Mouse (Mus musculus) retina, postnatal 7 days (tissue): ENCODE measurements around the gene St3gal4.

ENCODE experiments used
- DNase-seq: peaks from one replicate; pipeline ENCODE4 v3.0.0-alpha.2; 2012; ENCODE audit warnings: low read depth, low spot score

Gene St3gal4

DNA sequence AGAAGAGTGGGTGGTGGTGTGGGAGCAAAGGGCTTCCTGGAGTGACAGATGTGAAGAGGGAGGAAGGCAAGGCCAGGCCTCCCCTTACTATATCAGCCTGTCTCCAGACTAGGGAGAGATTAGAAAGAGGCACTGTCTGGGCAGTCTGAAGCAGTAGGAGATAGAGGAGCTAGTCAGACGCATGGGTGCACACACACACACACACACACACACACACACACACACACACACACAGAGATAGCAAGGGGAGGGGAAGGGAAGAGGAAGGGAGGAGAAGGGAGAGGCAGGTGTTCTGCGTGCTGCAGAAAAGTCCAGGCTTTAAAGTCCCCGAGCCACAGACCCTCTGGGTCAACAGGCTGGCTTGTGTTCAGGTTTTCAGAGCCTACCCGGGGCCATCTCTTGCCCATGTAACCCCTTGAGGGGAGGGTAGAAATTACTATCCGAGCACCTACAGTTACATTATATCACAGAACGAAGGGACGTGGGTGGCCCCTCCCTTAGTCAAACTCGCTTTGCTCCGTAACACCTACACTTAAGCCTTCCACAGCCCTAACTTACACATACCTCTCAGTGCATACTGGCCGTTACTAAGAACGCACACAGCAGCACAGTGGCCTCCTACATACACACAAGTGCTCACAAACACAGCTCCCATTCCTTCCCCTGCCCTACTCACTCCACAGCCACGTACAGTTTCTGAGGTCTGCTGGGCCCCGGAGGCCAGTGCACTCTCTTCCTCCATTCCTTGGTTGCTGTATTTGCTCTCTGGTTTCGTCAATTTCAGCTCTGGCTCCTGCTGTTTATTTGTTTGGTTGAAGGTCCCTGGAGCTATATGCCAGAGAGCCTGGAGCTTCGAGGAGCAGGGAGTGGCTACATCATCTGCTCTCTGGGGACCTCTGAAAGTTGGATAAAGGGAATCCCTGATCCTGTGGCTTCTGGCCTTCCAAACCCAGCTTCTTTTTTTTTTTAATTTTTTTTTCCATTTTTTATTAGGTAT is 12.9 kb downstream of the St3gal4 start:
- DNase-seq, result no peak

DNA sequence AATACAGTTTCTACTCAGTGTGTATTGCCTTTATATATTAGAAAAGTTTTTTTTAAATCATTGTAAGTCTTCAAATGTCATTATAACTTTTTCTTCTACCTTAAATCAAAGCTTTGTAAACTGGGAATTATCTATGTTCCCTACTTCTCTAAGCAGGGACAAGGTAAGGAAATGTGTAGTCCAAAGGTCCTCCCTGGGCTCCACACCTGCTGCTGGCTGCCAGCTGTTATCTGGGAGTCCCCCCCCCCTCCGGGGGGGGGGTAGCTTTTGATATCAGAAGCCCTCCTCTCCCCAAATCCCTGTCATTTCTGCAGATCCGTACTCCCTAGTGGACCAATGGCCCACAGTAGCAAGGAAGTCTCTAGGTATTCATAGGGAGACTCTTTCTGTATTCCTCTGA is 13.6 kb downstream of the St3gal4 start:
- DNase-seq, result no peak

DNA sequence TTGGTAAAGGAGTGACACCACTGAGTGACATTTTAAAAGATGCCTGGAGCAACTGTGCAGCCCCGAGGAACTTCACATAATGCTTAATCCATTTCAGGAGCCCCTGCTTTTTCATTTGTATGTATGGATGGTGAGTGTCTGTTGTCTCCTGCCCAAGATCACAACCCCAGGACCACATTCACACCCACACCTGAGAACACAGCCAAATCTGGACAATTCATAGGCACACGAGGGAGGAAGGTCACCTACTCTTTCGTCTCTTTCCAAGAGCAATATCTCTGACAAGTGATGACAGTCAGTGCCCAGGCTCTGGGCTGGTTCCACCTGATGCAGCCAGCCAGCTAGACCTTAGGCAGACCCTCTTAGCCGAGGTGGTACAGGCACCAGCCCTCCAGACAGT is 14.4 kb downstream of the St3gal4 start:
- no peak for DNase-seq

DNA sequence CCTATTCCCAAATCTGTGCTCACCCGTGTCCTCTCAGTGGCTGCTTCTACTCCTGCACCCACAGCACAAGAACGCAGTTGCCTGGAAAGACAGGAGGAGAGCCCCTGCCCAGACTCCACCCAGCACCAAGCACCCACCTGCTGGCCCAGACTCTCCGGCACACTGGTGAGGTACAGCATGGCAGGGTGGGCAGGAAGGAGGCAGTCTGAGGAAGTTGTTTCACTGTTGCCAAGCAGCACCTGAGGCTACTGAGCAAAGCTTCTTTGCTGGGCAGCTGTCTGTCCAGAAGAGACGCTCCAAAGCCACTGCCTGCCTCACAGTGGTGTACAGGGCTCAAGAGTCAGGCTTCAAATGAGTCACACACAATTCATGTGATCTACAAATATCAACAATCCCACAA is 20.3 kb downstream of the St3gal4 start:
- DNase-seq, result no peak

DNA sequence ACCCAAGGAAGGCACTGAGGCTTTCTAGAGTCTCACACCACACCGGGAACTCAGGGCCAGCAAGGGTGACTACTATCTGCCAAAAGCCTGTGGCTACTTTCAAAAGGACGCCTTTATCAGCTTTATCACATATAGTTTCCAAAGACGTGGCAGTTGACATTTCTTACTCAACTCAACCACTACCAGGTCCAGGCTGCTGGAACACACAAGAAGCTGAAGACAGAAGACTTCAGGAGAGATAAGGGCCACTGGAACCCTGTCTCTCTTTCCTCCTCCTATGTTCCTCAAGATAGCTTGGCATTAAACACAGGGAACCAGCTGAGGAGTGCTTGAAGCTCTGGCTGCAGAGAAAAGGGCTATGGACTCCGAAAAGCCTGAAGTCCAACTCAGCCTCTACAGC is 21.2 kb downstream of the St3gal4 start:
- no peak for DNase-seq

DNA sequence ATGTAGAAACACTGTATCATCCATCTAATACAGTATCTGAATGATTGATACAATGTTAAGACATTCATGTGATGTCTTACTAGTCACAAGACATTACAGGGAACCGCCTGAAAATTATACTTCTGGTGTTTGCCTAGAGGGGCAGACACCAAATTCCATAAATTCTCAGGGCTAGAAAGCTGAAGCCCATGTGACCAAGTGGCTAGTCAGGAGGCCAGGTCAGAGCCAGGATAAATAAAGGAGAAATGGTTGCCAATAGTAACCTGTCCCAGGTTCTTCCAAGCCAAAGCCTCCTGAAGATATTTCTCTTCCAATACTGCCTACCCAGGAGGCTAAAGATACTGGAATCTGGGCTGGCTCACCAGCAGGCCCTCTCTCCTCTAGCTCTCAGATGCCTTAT is 23.3 kb downstream of the St3gal4 start:
- DNase-seq, result no peak

DNA sequence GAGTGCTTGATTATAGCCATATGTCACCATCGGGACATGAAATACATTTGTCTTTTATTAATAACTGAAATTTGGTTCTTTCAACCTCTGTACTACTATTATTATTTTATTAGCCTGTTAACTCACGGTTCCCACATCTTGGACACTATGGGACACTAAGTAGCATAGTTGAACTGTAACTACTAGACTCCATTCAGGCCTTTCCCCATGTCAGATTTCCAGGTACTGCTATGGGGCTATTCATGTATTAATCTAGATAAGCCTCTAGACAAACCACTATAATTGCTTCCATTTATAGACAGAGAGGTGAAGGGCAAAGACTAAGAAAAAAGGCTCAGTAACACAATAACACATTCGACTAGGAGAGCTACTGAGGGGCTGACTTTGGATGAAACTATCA is 25.7 kb downstream of the St3gal4 start:
- no peak for DNase-seq

DNA sequence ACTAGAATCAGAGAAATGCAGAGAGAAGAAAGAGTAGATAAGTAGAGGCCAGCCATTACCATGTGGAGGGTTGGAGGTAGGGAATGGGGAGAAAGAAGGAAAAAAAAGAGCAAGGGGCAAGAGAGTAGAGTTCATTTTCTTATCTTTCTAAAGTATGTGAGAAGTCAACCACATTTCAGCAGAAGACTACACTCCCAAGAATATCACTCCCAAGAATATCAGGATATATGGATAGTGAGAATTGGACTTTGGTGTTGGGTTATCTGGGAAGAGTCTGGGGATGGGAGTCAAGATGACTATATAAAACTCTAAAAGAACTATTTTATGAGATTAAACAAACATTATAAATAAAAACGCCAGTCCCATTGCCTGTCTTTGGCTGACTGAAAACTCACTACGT is 26.2 kb downstream of the St3gal4 start:
- no peak for DNase-seq

DNA sequence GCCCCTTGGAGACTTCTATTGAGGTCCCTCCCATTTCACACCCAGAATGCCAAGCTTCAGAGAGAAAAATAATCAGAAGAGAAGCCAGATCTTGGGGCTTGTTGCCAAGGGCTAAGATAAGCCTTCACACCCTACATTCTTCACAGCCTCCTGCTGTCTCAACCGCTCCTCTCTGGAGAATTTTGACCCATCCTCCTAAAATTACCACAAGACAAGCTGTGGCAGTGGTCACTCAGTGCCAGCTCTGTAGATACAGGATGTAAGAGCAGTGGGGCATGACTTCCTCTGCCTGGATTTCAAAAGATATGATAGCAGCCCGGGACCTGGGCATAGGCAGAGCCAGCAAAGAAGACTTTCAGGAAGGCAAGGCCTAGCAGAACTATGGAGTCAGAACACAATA is 57.6 kb downstream of the St3gal4 start:
- DNase-seq, result no peak

DNA sequence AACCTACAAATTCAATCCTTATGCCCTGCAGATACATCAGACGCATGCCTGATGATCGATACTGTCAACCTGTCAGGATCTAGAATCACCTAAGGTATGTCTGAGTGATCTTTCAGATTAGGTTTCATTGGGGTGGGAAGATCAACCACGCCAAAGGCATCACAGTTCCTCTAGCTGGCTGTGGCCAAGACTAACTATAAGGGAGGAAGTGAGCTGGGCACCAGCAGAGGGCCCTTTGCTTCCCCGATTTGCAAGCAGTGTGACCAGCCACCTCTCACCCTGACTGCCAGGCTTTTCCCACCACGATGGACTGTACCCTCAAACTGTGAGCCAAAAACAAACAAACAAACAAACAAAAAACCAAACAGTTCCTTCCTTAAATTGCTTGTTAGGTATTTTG is 59.2 kb downstream of the St3gal4 start:
- DNase-seq, result no peak

DNA sequence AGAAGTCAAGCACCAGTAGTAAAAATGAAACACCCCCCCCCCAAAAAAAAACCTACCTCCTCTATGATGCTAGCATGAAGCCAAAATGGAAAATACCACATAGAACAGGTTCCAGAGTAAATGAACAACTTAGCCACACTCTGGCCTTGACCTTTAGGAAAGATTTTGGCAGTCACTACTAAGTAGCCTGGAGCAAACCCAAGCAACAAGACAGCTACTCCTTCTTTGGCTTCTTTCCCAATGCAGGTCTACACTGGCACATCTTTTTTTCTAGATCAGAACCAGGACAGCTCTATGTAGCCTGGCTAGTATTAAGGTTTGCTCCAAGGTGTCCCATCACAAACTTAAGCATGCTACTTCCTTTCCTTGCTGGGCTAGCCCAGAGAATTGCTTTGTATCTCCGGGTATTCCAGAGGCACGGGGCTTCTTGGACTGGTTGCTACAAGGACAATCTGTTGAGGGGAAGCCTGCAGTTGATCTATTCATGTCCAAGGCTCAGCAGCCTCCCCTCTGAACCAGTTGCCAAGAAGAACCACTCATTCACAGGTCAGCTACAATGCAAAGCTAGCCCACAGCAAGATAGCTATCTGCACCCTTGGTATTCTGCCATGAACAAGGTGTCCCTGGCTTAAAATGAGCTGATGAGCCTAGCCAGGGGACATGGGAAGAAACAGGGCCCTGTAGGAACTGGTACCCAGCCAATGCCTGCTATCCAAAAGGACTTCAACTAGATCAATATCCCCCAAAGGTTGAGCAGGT is 60.3 kb downstream of the St3gal4 start:
- DNase-seq, result no peak

DNA sequence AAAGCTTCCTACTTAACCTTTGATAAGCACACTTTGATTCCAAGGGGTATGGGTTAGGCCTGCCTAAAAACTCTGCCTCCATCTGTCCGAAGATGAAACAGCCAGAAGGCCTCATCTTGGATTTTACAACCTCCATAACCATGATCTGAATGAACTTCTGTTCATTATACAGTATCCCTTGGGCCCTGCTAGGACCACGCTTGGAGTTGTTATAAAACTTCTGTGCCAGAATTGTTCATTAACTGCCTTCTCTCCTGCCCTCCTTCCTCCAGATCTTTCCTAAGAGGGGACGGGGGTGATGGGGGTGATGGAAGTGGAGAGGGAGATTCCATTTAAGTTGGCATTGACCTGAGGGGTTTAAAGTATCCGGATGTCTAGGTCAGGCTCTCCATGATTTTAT is 60.9 kb downstream of the St3gal4 start:
- DNase-seq, result no peak

DNA sequence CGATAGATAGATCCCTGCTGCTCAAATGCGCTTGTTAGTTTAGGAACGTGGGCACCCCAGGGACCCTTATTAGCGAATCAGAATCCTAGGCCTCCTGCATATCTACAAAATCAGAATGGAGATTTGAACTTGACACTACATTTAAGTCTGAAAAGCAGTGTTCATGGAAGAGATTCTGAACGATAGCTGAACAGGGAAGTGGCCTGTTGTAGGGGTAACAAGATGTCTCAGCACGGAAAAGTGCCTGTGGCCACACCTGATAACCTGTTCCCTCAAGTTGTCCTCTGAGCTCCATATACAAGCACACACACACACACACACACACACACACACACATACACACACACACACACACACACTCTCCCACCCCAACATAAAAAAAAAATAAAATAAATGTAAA is 61.4 kb downstream of the St3gal4 start:
- no peak for DNase-seq

DNA sequence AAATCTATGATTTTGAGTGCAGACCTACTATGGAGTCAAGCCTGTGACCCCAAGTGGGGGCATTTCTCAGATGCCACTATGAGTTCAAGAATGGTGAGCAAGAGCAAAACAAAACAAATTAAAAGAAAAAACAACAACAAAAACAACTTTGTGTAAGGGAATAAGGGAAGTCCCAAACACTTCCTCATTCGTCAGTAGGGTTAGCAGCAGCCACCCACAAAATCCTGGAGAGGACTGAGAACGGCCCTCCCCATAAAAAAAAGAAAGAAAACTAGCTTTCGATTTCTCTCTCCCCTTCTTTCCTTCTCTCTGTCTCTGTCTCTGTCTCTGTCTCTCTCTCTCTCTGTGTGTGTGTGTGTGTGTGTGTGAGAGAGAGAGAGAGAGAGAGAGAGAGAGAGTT is 62.5 kb downstream of the St3gal4 start:
- DNase-seq, result no peak

DNA sequence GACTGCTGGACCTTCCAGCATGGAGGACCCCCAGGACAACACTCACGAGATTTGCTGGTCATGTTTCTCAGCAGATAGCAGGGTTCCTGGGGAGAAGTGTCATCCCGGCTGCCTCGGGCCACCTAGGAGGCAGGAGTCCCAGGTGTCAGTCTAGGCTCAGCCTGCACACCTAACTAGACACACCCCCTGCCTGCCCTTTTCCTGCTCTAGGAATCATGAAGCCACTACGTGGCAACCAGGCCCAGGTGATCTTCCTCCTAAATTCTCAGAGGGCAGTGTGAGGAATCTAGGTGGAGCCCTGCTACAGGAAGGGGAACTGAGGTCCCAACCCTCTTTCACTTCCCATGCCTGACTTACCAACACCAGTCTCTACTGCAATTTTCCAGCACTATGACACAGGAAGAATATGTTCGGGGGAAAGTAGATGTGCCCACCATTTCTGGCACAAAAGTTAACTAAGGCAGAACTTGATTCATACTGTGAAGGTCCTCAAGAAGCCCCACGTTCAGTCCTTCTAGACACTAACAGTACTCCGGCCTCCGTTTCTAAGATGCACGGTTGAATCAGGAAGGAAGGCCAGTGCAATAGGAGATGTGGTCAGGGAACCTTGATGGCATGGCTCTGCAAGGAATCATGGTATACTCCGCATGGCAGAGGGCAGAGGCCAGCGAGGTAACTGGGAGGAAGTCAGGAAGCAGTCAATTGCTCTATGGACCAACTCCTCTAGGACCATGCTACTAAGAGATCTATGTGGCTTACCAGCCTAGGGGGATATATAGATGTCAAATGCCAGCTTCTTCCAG is 63.3 kb downstream of the St3gal4 start:
- no peak for DNase-seq

DNA sequence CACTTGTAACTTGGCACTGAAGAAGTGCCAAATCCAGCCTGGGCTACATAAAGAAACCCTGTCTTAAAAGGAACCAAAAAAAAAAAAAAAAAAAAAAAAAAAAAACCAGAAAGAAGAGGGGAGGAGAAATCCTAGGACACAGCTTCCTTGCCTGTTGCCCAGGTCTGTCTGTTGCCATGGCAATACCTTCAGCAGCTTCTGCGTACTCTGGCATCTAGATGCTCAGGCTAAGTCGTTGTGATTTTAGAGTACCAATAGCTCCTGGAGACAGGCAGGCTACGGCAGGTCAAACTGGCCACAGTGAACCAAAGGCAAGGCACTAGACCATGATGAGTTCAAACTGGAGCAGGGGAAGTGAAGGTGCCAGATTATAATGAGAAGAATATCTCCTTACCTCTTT is 65.4 kb downstream of the St3gal4 start:
- DNase-seq, result no peak

DNA sequence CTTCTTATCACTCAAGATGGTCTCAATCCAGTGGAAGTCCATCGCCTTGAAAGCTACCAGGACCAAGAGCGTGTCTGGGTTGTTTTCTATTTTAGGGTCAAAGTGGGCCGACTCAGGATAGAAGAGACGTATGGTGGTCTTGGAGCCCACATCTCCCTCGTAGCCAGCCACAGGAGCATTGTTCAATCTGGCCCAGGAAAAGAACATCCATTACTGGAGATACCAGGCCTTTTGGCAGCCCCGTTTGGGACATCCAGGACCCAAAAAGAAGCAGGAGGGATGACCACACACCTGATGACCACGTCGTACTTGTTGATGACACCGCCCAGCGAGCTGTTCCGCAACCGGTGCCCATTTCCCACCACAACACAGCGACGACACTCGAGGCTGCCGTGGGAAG is 66.0 kb downstream of the St3gal4 start:
- no peak for DNase-seq

DNA sequence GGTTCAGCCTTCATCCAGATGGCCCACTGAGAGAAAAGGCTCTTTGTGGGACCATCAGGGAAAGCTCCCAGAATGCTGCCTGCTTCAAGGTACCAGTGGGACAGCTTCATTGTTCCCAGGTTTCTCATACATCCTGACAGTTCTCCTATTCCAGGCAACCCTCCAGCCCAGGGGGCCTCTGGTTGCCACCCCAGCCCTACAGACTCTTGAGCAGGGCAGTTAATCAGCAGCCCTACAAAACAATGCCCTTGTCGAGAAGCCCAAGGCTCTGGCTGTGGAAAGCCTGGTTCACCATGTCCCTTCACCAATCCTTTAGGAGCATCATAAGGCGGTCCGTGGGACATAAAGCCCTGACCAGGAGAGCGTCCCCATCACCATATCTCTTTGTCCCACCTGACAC is 66.4 kb downstream of the St3gal4 start:
- no peak for DNase-seq

DNA sequence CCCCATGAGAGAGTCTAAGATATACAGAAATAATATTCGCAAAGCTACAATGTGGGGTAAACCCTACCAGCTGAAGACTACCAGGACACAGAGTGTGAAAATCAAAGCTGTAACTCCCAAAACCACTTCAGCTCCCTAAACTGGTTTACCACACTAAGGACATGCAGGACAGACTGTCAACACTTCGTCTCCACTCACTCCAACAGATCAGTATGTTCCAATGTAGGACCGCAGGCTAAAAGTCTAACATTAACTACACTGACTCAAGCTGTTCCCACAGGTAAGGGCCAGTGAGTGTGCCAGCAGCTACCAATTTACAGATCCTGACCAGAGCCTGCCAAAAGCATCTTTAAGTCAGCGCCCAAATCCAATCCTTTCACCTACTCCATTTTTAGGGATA is 67.4 kb downstream of the St3gal4 start:
- DNase-seq, result no peak

DNA sequence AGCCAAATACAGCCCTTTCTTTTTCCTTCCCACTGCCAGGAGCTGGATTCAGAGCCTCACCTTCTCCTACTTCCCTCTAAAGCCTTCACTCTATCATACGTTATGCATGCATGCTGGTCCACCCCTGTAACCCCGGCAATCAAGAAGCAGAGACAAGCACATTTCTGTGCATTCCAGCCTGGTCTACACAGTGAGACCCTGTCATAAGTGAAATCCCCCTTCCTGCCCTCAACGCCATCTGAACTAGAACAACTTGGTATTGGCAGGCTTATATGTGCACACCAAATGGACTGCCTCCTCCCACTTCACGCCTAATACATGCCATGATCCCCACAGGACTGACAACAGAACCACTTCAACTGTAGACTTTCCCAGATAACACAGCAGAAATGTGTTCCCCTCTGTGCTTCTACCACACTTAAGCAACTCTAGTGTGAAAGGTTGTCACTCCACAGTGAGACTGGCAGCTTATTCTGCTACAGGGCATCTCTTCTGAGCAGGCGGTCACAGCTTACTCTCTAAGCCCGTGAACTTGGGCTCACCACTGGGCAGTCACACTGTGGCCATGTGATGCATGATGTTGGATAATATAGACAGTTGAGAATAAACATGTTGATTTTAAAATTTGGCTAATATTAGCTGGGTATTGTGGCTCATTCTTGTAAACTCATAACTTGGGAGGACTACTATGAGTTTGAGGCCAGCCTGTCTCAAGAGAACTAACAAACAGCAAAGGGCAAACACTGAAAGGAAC is 68.2 kb downstream of the St3gal4 start:
- no peak for DNase-seq

DNA sequence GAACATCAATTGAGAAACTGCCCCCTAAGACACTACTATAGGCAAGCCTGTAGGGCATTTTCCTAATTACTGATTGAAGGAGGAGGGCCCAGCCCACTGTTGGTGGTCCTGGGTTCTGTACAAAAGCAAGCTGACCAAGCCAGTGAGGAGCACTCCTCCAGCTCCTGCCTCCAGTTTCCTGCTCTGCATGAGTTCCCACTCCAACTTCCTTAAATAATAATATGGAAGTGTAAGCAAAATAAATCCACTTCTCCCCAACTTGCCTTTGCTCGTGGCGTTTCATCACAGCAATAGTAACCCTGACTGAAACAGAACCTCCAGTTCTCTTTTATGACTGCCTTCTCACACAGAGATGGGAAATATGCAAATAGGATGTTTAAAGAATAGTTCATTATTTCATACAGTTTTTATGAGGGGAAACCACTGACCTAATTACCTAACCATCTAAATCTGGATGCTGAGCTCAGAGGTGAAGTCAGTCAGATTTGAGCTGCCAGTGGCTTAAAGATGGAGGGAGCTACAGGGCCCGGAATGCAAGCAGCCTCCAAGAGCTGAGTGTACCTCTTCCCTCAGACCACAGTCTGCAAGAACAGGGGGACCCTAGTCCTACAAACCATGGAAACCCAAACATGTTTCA is 69.1 kb downstream of the St3gal4 start:
- DNase-seq, result no peak
